Mouse (Mus musculus) CH12.LX (cell line): Measurements from ENCODE around the gene Timm13. TPM values are rescaled to one million over a fixed set of nuclear protein-coding genes. Genes with fewer than 3 reads are reported as not detected.
A peak's percentile ranks its signal among the peaks of the same experiment; 100 is the strongest.

Source experiments
- CTCF ChIP-seq, 2 experiments: IDR thresholded peaks in 1 of 2; conservative IDR thresholded peaks in 1 of 2; 2 replicates each; pipeline ENCODE4 v1.5.1; 2011 to 2012; ENCODE audit warnings: low read depth in 2 of 2, low read length in 2 of 2, improper control_type of control experiment in 1 of 2, inconsistent platforms in 1 of 2, mild to moderate bottlenecking in 1 of 2, moderate library complexity in 1 of 2
- GABPA ChIP-seq: IDR thresholded peaks from 2 replicates; pipeline ENCODE4 v1.6.1; 2012; ENCODE audit warnings: low read depth, low read length, improper control_type of control experiment, inconsistent platforms; ENCODE audit not compliant: insufficient replicate concordance
- MAX ChIP-seq: IDR thresholded peaks from 2 replicates; pipeline ENCODE4 v1.6.1; 2011; ENCODE audit warnings: low read length, improper control_type of control experiment
- MEF2A ChIP-seq: IDR thresholded peaks from 2 replicates; pipeline ENCODE4 v1.6.1; 2014; ENCODE audit warnings: low read depth, mild to moderate bottlenecking, inconsistent platforms, low read length, improper control_type of control experiment, borderline replicate concordance
- POLR2AphosphoS2 ChIP-seq: IDR thresholded peaks from 2 replicates; pipeline ENCODE4 v1.6.1; 2011; ENCODE audit warnings: low read depth, low read length, improper control_type of control experiment
- SMC3 ChIP-seq: IDR thresholded peaks from 2 replicates; pipeline ENCODE4 v1.6.1; 2011; ENCODE audit warnings: low read depth, low read length, improper control_type of control experiment
- UBTF ChIP-seq: IDR thresholded peaks from 2 replicates; pipeline ENCODE4 v1.6.1; 2012; ENCODE audit warnings: low read depth, mild to moderate bottlenecking, inconsistent platforms, low read length, improper control_type of control experiment, moderate library complexity
- ZC3H11A ChIP-seq: IDR thresholded peaks from 2 replicates; pipeline ENCODE4 v1.6.1; 2012; ENCODE audit warnings: low read depth, mild to moderate bottlenecking, inconsistent platforms, low read length, improper control_type of control experiment
- polyA plus RNA-seq: library from polyadenylated mRNA; unstranded; fragments of >175 nt; gene quantifications from 2 replicates; pipeline ENCODE4 v1.2.1, GENCODE M21; 2012; ENCODE audit warnings: low read depth; ENCODE audit not compliant: insufficient read length
- total RNA-seq, 2 experiments: library from RNA; depleted of rRNA; stranded (reverse); fragments of 300-350 nt in 1 of 2; fragments of >200 nt in 1 of 2; gene quantifications; 2 replicates each; pipeline ENCODE4 v1.2.3; 2012 to 2014

Gene Timm13
- total and polyA plus RNA-seq, 3 experiments, result 137 to 292 (median 279) TPM

GRCm38 (mm10) chr10:80854913-80855748 is 45.6 kb downstream of the Timm13 start, which contains the start of the genes Lsm7 and Sppl2b (continued):
- TF ChIP-seq CTCF (conservative IDR thresholded peaks at IDR 0.05 in 1 of 2, IDR thresholded peaks at IDR 0.05 in 1 of 2; ENCODE audit: low read depth in 2 of 2, low read length in 2 of 2) (no peak), MEF2A (no peak), SMC3 (no peak), MAX (peak; percentile 91), GABPA (no peak), ZC3H11A (no peak), POLR2AphosphoS2 (peak; percentile 75; the same call in 1 of the 2 replicates), UBTF (no peak)
- TF ChIP-seq, all 38 proteins: peak for 16

Other genes starting within 250 kb of the Timm13 start
Only the 20 nearest of the 25 such genes appear.
- gene Izumo4, start 198.8 kb downstream of the Timm13 start, total RNA-seq (2012; rRNA removed), result 8.1 and 9.6 TPM in 2 replicates
- gene Izumo4, start 198.8 kb downstream of the Timm13 start, total RNA-seq (2014; rRNA removed), result 2.7 and 4.3 TPM in 2 replicates
- gene Izumo4, start 198.8 kb downstream of the Timm13 start, polyA plus RNA-seq, result 5.9 TPM in 2 replicates
- 48.1 and 49.4 TPM in 2 replicates for gene Ap3d1, start 158.7 kb downstream of the Timm13 start, total RNA-seq (2012; rRNA removed)
- 24.2 and 28.4 TPM in 2 replicates for gene Ap3d1, start 158.7 kb downstream of the Timm13 start, total RNA-seq (2014; rRNA removed)
- 46.5 and 57.0 TPM in 2 replicates for gene Ap3d1, start 158.7 kb downstream of the Timm13 start, polyA plus RNA-seq
- gene Dot1l, start 145.8 kb downstream of the Timm13 start, total RNA-seq (2012; rRNA removed), result 13.3 and 15.5 TPM in 2 replicates
- gene Dot1l, start 145.8 kb downstream of the Timm13 start, total RNA-seq (2014; rRNA removed), result 2.7 and 3.3 TPM in 2 replicates
- gene Dot1l, start 145.8 kb downstream of the Timm13 start, polyA plus RNA-seq, result 30.9 and 43.8 TPM in 2 replicates
- 29.0 and 36.5 TPM in 2 replicates for gene Sf3a2, start 102.8 kb downstream of the Timm13 start, total RNA-seq (2012; rRNA removed)
- gene Sf3a2, start 102.8 kb downstream of the Timm13 start, total RNA-seq (2014; rRNA removed), result 7.8 and 12.4 TPM in 2 replicates
- gene Sf3a2, start 102.8 kb downstream of the Timm13 start, polyA plus RNA-seq, result 136 and 153 TPM in 2 replicates
- 63.8 and 81.8 TPM in 2 replicates for gene Plekhj1, start 102.3 kb downstream of the Timm13 start, total RNA-seq (2012; rRNA removed)
- 51.5 and 63.4 TPM in 2 replicates for gene Plekhj1, start 102.3 kb downstream of the Timm13 start, total RNA-seq (2014; rRNA removed)
- gene Plekhj1, start 102.3 kb downstream of the Timm13 start, polyA plus RNA-seq, result 119 and 123 TPM in 2 replicates
- gene Amh, start 95.7 kb downstream of the Timm13 start, total RNA-seq (2012; rRNA removed), result 0.59 and 0.71 TPM in 2 replicates
- 0.43 TPM in 1 of 2 replicates, not detected in the other for gene Amh, start 95.7 kb downstream of the Timm13 start, total RNA-seq (2014; rRNA removed)
- gene Amh, start 95.7 kb downstream of the Timm13 start, polyA plus RNA-seq, result 0.78 and 1.1 TPM in 2 replicates
- 0.34 and 0.72 TPM in 2 replicates for gene Jsrp1, start 87.5 kb downstream of the Timm13 start, total RNA-seq (2012; rRNA removed)
- gene Jsrp1, start 87.5 kb downstream of the Timm13 start, total RNA-seq (2014; rRNA removed), result 0.30 and 0.35 TPM in 2 replicates
- gene Jsrp1, start 87.5 kb downstream of the Timm13 start, polyA plus RNA-seq, result 0.95 and 1.1 TPM in 2 replicates
- gene Oaz1, start 74.3 kb downstream of the Timm13 start, total RNA-seq (2012; rRNA removed), result 899 and 966 TPM in 2 replicates
- gene Oaz1, start 74.3 kb downstream of the Timm13 start, total RNA-seq (2014; rRNA removed), result 792 and 1,081 TPM in 2 replicates
- 646 and 664 TPM in 2 replicates for gene Oaz1, start 74.3 kb downstream of the Timm13 start, polyA plus RNA-seq
- 0.08 and 0.21 TPM in 2 replicates for gene Lingo3, start 56.9 kb downstream of the Timm13 start, total RNA-seq (2012; rRNA removed)
- not detected in 2 replicates for gene Lingo3, start 56.9 kb downstream of the Timm13 start, total RNA-seq (2014; rRNA removed)
- not detected in 2 replicates for gene Lingo3, start 56.9 kb downstream of the Timm13 start, polyA plus RNA-seq
- 374 and 409 TPM in 2 replicates for gene Lsm7, start 45.8 kb downstream of the Timm13 start, total RNA-seq (2012; rRNA removed)
- gene Lsm7, start 45.8 kb downstream of the Timm13 start, total RNA-seq (2014; rRNA removed), result 411 and 435 TPM in 2 replicates
- gene Lsm7, start 45.8 kb downstream of the Timm13 start, polyA plus RNA-seq, result 171 and 198 TPM in 2 replicates
- gene Sppl2b, start 45.7 kb downstream of the Timm13 start, total RNA-seq (2012; rRNA removed), result 19.0 and 23.7 TPM in 2 replicates
- 12.3 and 13.8 TPM in 2 replicates for gene Sppl2b, start 45.7 kb downstream of the Timm13 start, total RNA-seq (2014; rRNA removed)
- gene Sppl2b, start 45.7 kb downstream of the Timm13 start, polyA plus RNA-seq, result 24.1 and 30.0 TPM in 2 replicates
- gene Tmprss9, start 29.1 kb downstream of the Timm13 start, total RNA-seq (2012; rRNA removed), result 0.04 TPM in 1 of 2 replicates, not detected in the other
- not detected in 2 replicates for gene Tmprss9, start 29.1 kb downstream of the Timm13 start, total RNA-seq (2014; rRNA removed)
- 0.07 TPM in 1 of 2 replicates, not detected in the other for gene Tmprss9, start 29.1 kb downstream of the Timm13 start, polyA plus RNA-seq
- gene Lmnb2, start 17.3 kb upstream of the Timm13 start, total RNA-seq (2012; rRNA removed), result 23.6 and 25.8 TPM in 2 replicates
- gene Lmnb2, start 17.3 kb upstream of the Timm13 start, total RNA-seq (2014; rRNA removed), result 22.2 and 23.7 TPM in 2 replicates
- 20.7 and 23.6 TPM in 2 replicates for gene Lmnb2, start 17.3 kb upstream of the Timm13 start, polyA plus RNA-seq
- gene Gadd45b, start 29.1 kb upstream of the Timm13 start, total RNA-seq (2012; rRNA removed), result 36.2 and 52.5 TPM in 2 replicates
- 19.3 and 24.4 TPM in 2 replicates for gene Gadd45b, start 29.1 kb upstream of the Timm13 start, total RNA-seq (2014; rRNA removed)
- gene Gadd45b, start 29.1 kb upstream of the Timm13 start, polyA plus RNA-seq, result 14.9 and 16.4 TPM in 2 replicates
- gene Gng7, start 114.0 kb upstream of the Timm13 start, total RNA-seq (2012; rRNA removed), result 0.46 and 0.47 TPM in 2 replicates
- not detected in 2 replicates for gene Gng7, start 114.0 kb upstream of the Timm13 start, total RNA-seq (2014; rRNA removed)
- gene Gng7, start 114.0 kb upstream of the Timm13 start, polyA plus RNA-seq, result 0.24 and 0.68 TPM in 2 replicates
- gene Diras1, start 124.7 kb upstream of the Timm13 start, total RNA-seq (2012; rRNA removed), result not detected in 2 replicates
- not detected in 2 replicates for gene Diras1, start 124.7 kb upstream of the Timm13 start, total RNA-seq (2014; rRNA removed)
- gene Diras1, start 124.7 kb upstream of the Timm13 start, polyA plus RNA-seq, result not detected in 2 replicates
- gene Slc39a3, start 136.5 kb upstream of the Timm13 start, total RNA-seq (2012; rRNA removed), result 6.3 and 7.2 TPM in 2 replicates
- gene Slc39a3, start 136.5 kb upstream of the Timm13 start, total RNA-seq (2014; rRNA removed), result 3.5 and 3.9 TPM in 2 replicates
- gene Slc39a3, start 136.5 kb upstream of the Timm13 start, polyA plus RNA-seq, result 4.2 and 4.3 TPM in 2 replicates
- gene Sgta, start 159.2 kb upstream of the Timm13 start, total RNA-seq (2012; rRNA removed), result 104 and 110 TPM in 2 replicates
- 61.1 and 67.6 TPM in 2 replicates for gene Sgta, start 159.2 kb upstream of the Timm13 start, total RNA-seq (2014; rRNA removed)
- gene Sgta, start 159.2 kb upstream of the Timm13 start, polyA plus RNA-seq, result 118 and 123 TPM in 2 replicates
- gene Thop1, start 169.1 kb upstream of the Timm13 start, total RNA-seq (2012; rRNA removed), result 123 and 136 TPM in 2 replicates
- 70.9 and 81.1 TPM in 2 replicates for gene Thop1, start 169.1 kb upstream of the Timm13 start, total RNA-seq (2014; rRNA removed)
- 94.5 and 105 TPM in 2 replicates for gene Thop1, start 169.1 kb upstream of the Timm13 start, polyA plus RNA-seq
- gene Creb3l3, start 197.9 kb upstream of the Timm13 start, total RNA-seq (2012; rRNA removed), result not detected in 2 replicates
- gene Creb3l3, start 197.9 kb upstream of the Timm13 start, total RNA-seq (2014; rRNA removed), result not detected in 2 replicates
- 0.13 TPM in 1 of 2 replicates, not detected in the other for gene Creb3l3, start 197.9 kb upstream of the Timm13 start, polyA plus RNA-seq